Mouse (Mus musculus) embryo, embryonic 10 days (tissue): ENCODE measurements around the gene Zfp575.

Source experiments
- DNase-seq: peaks from one replicate; pipeline ENCODE4 v3.0.0-alpha.2; 2015; ENCODE audit warnings: low spot score

The Zfp575 gene

DNA sequence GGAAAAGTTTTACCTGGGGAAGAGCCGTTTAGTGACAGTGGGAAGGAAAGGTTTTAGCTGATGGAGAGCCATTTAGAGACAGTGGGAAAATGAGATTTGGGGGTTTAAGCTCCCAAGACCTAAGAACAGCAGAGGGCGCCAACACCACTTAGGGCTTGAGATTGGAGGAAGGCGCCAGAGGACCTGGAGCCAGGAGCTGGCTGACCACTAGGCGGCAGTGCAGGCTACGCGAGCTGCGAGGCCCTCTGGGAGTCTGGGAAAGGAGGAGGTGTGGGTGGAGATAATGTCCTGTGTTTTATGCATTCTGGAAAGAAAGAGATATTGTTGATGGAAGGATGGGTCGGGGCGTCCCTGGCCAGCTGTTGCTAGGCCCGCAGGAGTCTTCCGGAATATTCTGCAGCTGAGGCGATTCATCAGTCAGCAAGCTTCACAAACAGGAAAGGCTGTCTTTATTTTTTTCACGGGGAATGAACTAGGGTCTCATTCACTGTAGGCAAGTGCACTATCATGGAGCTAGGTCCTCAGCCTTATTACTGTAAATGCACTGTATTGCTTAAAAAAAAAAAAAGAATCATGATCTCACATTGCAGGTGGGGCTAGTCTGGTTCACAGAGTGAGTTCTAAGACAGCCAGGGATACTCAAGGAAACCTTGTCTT is 13.6 kb upstream of the Zfp575 start:
- peak; percentile 99 for DNase-seq

- no peak for DNase-seq
Observed at GRCm38 (mm10) chr7:24599211-24600067, 12.0 kb upstream of the Zfp575 start.

DNA sequence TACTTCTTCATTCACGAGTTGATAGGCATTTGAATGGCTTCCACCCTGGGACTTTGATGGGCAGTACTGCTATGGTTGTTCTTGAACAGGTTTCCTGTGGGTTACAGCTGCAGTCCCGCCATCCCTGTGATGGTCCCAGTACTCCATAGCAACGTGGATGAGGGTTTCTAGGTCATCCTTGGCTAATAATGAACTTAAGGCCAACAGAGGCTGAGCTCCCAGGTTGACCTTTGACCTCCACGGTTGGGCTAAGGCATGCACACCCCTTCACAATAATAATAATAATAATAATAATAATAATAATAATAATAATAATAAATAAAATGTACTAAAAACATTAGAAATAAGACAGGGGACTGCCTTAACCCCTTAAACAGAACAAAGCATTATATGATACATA is 10.7 kb upstream of the Zfp575 start:
- DNase-seq = no peak

GRCm38 (mm10) chr7:24595464-24595863 is 8.0 kb upstream of the Zfp575 start:
- no peak for DNase-seq

GRCm38 (mm10) chr7:24594309-24594803 is 6.9 kb upstream of the Zfp575 start:
- peak; percentile 50 for DNase-seq

DNA sequence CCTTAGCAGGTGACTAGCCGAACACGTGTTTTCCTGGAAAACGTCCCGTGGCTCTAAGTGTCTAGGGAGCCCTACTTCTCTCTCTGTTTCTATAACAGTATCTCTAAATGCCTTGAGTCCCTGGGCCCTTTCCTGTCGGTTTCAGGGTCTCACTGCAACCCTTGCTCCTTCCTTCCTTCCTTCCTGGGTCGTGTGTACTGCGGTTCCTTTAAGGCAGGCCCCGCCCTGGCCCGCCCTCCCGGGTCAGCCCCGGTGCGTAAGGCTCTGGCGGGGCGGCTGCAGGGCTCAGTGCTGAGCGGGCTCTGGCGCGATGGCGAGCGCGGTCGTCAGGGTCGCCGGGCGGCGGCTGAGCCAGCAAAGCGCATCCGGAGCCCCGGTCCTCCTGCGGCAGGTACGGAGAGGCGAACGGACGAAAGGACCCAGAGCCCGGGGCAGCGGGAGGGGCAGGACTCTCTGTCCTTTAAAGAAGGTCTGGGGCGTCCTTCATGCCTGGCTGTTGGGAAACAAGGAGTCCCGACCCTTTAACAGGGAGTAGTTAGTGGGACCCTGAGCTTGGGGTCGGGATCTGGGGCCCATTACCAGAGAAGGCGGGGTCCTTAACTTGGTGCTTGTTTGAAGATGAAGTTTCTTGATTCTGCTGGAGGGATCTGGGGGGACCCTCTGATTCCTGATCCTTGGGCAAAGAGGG is 6.3 kb upstream of the Zfp575 start:
- DNase-seq = peak; percentile 80

DNA sequence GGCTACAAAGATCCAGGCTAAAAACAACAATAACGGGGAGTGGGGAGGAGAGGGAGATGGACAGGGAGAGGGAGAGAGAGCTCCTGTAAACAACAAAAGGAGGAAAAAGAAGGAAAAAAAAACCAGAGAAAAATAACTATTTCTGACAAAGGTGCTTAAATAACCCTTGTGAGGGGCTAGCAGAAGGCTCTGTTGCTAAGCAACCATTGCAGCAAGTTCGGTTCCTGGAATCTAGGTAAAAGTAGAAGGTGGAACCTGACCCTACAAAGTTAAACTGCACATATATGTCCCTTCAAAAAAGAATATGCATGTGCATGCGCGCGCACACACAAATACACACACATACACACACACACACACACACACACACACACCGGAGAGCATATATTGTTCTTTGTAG is 5.3 kb upstream of the Zfp575 start:
- no peak for DNase-seq

- DNase-seq = no peak
Observed at GRCm38 (mm10) chr7:24592163-24592562, 4.7 kb upstream of the Zfp575 start.

DNA sequence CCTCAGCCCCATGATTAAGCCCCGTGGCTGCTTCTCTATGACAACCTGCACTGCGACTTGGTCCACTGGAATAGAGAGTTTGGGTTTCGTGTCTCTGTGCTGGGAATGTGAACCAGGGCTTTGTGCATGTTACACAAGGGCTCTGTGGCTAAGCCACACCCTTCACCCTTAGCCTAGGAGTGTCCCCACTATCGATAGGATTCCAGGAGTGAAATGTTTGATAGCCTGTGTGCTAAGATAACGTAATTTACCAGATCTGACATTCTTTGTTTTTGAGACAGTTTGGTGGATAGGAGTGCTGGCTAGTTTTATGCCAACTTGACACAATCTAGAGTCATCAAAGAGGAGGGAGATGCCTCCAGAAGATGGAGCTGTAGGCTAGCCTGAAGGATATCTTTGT is 4.3 kb upstream of the Zfp575 start:
- DNase-seq = no peak

DNA sequence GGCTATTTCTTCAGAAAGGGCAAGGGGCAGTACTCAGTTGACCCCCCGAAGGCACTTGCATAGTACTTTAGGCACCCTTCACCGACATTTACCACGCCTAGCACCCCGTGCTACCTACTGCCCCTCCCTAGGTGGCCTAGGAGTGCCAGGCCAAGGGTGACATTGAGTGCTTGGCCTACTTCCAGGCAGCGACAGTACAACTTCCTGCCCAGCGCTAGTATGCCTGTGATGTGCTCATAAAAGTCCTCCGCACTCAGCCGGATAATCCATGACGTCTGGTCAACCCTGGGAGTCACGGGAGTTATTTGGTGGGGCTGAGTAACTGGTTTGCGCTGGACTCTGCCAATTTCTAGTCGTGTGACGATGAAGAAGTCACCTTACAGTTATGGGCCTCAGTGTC is 895 bp upstream of the Zfp575 start:
- no peak for DNase-seq

DNA sequence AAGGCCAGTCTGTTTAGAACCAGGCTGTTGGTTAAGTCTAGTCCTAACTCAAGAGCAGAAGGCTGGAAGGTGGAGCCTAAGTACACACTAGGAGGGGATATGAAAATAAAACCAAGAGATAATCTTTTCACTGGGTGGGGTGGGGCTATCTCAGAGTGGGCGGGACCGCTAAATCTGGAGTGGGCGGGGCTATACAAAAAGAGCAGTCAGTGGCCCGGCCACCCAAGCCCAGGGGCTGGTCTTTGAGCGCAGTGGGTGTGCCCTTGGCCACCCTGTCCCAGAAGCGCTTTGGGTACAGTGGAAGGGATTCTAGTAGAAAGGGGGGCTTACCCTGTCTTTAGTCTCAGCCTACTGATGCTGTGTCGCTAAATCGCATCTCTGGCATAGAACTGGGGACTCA is 613 bp downstream of the Zfp575 start:
- DNase-seq = no peak

- DNase-seq = no peak
Observed at GRCm38 (mm10) chr7:24585995-24586394, 1.4 kb downstream of the Zfp575 start.

GRCm38 (mm10) chr7:24584876-24585275 is 2.6 kb downstream of the Zfp575 start:
- DNase-seq = no peak

DNA sequence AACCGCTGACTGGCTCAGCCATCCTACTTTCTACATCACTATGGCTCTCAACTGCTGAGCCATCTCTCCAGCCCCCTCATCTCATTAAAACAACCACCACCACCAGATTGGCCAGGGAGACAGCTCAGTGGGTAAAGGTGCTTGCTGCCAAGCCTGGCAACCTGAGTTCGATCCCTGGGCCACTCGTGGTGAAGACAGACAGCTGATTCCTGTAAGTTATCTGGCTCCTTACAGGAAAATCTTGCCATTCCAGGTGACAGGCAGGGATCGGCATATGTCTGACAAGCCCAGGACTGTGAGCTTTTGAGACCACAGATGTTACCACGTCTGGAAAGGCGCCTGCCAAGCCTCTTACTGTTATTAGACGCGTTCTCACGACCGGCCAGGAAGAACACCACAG is 9.6 kb downstream of the Zfp575 start:
- DNase-seq = no peak

- DNase-seq = no peak
Observed at GRCm38 (mm10) chr7:24574224-24574796, 13.1 kb downstream of the Zfp575 start.

GRCm38 (mm10) chr7:24572455-24572854 is 15.0 kb downstream of the Zfp575 start:
- DNase-seq = peak; percentile 56

DNA sequence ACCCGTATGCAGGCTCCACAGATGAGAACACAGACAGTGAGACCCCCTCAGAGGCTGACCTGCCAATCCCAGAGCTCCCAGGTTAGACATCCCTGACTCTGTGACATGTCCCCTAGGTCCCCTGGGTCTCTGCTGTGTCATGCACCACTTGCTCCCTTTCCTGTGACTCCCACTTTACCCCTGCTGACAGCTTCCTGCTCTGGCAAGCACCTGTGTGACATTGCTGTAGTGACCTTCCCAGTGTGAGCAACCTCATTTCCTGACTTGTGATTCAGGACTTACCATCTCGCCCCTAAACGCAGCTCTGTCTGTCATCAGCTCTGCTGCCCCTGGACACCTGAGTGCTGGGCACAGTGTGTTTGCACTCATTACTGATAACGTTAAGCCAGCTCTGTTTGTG is 16.4 kb downstream of the Zfp575 start:
- DNase-seq = no peak

GRCm38 (mm10) chr7:24568512-24568911 is 18.9 kb downstream of the Zfp575 start:
- DNase-seq = no peak

- no peak for DNase-seq
Observed at GRCm38 (mm10) chr7:24566206-24566605, 21.2 kb downstream of the Zfp575 start.

DNA sequence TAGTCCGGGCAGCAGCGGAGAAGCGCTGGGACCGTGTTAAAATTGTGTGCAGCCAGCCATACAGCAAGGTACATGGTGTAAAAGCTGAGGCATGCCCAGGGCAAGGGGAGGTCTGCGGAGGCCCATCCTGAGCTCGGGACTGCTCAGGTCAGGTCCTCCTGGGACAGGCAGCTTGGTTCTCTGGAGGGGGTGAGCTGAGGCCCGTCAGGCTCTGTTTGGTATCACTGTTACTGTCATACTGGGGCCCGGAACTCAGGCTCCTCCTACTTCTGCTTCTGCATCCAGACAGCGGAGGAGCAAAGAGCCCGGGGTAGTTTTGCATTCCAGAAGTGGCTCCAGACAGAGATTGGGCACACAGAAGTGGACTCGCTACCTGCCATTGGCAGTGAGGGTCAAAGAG is 21.8 kb downstream of the Zfp575 start:
- DNase-seq = no peak

GRCm38 (mm10) chr7:24564607-24565265 is 22.7 kb downstream of the Zfp575 start:
- peak; percentile 76 for DNase-seq

DNA sequence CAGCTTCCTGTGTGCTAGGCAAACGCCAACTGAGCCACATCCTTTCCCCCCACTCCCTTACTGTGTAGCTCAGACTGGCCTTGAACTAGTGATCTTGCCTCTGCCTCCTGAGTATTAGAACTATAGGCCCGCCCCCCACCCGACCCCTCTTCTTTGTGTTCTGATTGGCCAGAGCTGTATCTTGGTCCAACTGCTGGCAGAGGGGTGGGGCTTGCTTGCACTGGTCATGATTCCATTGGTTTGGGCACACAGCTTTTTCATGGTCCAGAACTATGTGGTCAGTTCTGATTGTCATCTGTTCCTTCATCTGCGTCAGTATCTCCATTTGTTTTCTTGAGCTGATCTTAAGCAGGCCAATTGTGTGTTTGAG is 23.6 kb downstream of the Zfp575 start:
- no peak for DNase-seq
